ENCODE assay signal across 13 mouse cellular contexts in the genomic region with DNA sequence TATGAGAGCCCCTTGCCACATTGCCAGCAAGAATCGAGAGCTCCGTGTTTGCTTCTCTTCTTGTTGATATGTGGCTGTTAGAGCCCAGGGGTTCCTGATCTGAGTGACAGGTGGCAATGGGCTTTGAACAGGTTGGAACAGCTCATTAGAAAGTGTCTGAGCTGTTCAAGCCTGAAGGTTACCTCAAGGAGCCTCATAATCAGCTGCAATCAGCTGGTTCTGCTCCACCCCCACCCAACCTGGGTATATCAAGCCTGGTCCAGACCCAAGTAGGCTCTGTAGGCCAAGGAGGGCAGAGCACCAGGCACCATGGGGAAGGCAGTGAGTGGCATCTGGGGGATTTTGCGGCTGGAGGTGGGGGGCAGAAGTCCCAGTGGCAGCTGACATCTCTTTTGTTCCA. TPM values are rescaled to one million over a fixed set of nuclear protein-coding genes. Genes with fewer than 3 reads are reported as not detected.
"Had no signal": no experiment of that assay in that cellular context is flagged by ENCODE, and none has a peak within 500 bp of the region (broad histone marks: within the 10 kb centered on the region; RNA-seq: fewer than 3 reads in every experiment).

A gene (plus strand): TSS at position 268 of the 400 bp plus-strand sequence.

- H3K9ac ChIP-seq: limb, embryonic 13.5 days; liver, embryonic 15.5 days; lung, embryonic 14.5 days; midbrain, embryonic 13.5 days had no signal

- H3K9me3 ChIP-seq: limb, embryonic 13.5 days; liver, embryonic 15.5 days; midbrain, embryonic 13.5 days had no signal

- ATAC-seq: hindbrain, embryonic 16.5 days; inflammation-experienced regulatory T-cells, adult 6 months; midbrain, embryonic 13.5 days had no signal

- DNase-seq: left cerebral cortex, postnatal 4 days; lung, embryonic 14.5 days; lung, postnatal 10 days; lung, postnatal 4 days; right cerebral cortex, postnatal 14 days; thymus, adult 18-20 months; thymus, postnatal 14 days had no signal

- H3K27ac ChIP-seq: layer of hippocampus, adult 2 months; limb, embryonic 13.5 days; liver, embryonic 15.5 days; midbrain, embryonic 13.5 days had no signal

- H3K36me3 ChIP-seq: limb, embryonic 13.5 days; liver, embryonic 15.5 days; midbrain, embryonic 13.5 days had no signal

- H3K4me3 ChIP-seq: layer of hippocampus, adult 2 months; limb, embryonic 13.5 days; liver, embryonic 15.5 days; midbrain, embryonic 13.5 days had no signal

- H3K4me2 ChIP-seq: limb, embryonic 13.5 days; liver, embryonic 15.5 days; lung, embryonic 14.5 days; midbrain, embryonic 13.5 days had no signal

RNA-seq across cellular contexts. Expression of the gene that starts here (rescaled TPM):
- polyA plus RNA-seq: inflammation-experienced regulatory T-cells, adult 6 months had no signal
